Mouse (Mus musculus) macrophage (primary cell): ENCODE data around the gene Rbmy. TPM values are rescaled to one million over a fixed set of nuclear protein-coding genes. Genes with fewer than 3 reads are reported as not detected.
"Not testable (repeated sequence)": the region's sequence is repeated elsewhere in the genome, so short reads cannot be mapped to it uniquely, and the experiment has no call there.

Experiments
- H3K27ac ChIP-seq: fragments of 350-480 bp; formaldehyde crosslinking; 2 replicates; pipeline ENCODE4 v1.9.0; 2021
- H3K36me3 ChIP-seq: fragments of 350-480 bp; formaldehyde crosslinking; 2 replicates; pipeline ENCODE4 v1.9.0; 2021; ENCODE audit errors: inconsistent target
- H3K4me3 ChIP-seq: fragments of 350-480 bp; formaldehyde crosslinking; 2 replicates; pipeline ENCODE4 v1.9.0; 2021; ENCODE audit errors: inconsistent target
- H3K79me2 ChIP-seq: fragments of 350-480 bp; formaldehyde crosslinking; 2 replicates; pipeline ENCODE4 v1.9.0; 2021; ENCODE audit errors: inconsistent target
- WGBS: methylation state at CpG from one replicate; pipeline ENCODE4 v1.1.7; 2026; ENCODE audit warnings: inconsistent platforms; ENCODE audit not compliant: missing documents; 5-methylcytosine and 5-hydroxymethylcytosine counted together
- polyA plus RNA-seq: library from polyadenylated mRNA; stranded (reverse); fragments of 250-400 nt; gene quantifications from 3 replicates; pipeline ENCODE4 v1.2.4, GENCODE M21; 2018; ENCODE audit warnings: inconsistent platforms
- total RNA-seq, 78 experiments: library from RNA; depleted of rRNA; stranded (reverse); fragments of 250-400 nt; gene quantifications; 1 replicate in 9 of 78; 2 replicates in 24 of 78; 3 replicates in 43 of 78; 4 replicates in 2 of 78; pipeline ENCODE4 v1.2.4; 2018; ENCODE audit warnings: inconsistent platforms in 56 of 78

The Rbmy gene
- not detected for total RNA-seq (2018; cell fraction: chromatin; rRNA removed)
- not detected for total RNA-seq (2018; cell fraction: cytosol; rRNA removed)
- total RNA-seq (2018; cell fraction: nucleus; rRNA removed), result not detected
- polyA plus RNA-seq, result not detected in 3 replicates

DNA sequence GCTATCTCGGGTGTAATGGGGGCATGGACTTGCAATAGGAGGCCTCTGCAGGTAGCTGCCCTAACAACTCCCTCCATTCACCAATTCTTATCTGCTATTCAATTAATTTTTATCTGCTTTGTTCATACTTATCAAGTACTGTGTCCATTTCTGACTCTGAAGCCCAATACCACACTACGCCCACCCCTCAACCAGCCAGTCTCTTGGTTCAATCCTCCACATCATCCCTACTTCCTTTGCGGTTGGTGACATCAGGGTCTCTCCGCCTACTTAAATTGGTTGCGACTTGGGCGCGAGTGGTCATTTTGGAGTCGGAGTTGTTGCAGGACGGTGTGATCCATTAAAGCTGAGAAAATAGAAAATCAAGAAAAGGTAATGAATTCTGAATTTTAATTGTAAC lies at the start of gene Rbmy, which contains the start of gene Gm10256:
Gene Rbmy (plus strand): TSS at position 301 of the 400 bp plus-strand sequence.
Gene Gm10256 (plus strand): TSS at position 320 of the 400 bp plus-strand sequence.
- not testable (repeated sequence) for H3K36me3 ChIP-seq, H3K4me3 ChIP-seq, H3K27ac ChIP-seq, H3K79me2 ChIP-seq
- WGBS, result no CpG with 5 or more reads among the region's 9 CpGs

DNA sequence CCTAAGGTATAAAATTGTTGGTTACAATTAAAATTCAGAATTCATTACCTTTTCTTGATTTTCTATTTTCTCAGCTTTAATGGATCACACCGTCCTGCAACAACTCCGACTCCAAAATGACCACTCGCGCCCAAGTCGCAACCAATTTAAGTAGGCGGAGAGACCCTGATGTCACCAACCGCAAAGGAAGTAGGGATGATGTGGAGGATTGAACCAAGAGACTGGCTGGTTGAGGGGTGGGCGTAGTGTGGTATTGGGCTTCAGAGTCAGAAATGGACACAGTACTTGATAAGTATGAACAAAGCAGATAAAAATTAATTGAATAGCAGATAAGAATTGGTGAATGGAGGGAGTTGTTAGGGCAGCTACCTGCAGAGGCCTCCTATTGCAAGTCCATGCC lies 34.4 kb upstream of the Rbmy start, which contains the start of gene Gm4064:
Gene Gm4064 (minus strand): TSS at position 101 of the 400 bp plus-strand sequence.
- H3K36me3 ChIP-seq, H3K27ac ChIP-seq, H3K79me2 ChIP-seq, H3K4me3 ChIP-seq: not testable (repeated sequence)
- WGBS, result no CpG with 5 or more reads among the region's 8 CpGs

Other genes with a start within 250 kb of the Rbmy start
- not detected in 3 replicates for gene H2al2c, start 231.6 kb upstream of the Rbmy start, polyA plus RNA-seq
- gene Sry, start 167.0 kb upstream of the Rbmy start, polyA plus RNA-seq, result not detected in 3 replicates
- not detected in 3 replicates for gene H2al2b, start 110.0 kb upstream of the Rbmy start, polyA plus RNA-seq
- gene Gm4064, start 34.5 kb upstream of the Rbmy start, polyA plus RNA-seq, result not detected in 3 replicates
- gene Gm10256, start within 50 bp of the Rbmy start, polyA plus RNA-seq, result not detected in 3 replicates
- gene Gm10352, start 70.3 kb downstream of the Rbmy start, polyA plus RNA-seq, result not detected in 3 replicates
- not detected in 3 replicates for gene Gm29289, start 101.9 kb downstream of the Rbmy start, polyA plus RNA-seq